Mouse (Mus musculus): ENCODE measurements around the gene Mknk1.

Mknk1 gene

DNA sequence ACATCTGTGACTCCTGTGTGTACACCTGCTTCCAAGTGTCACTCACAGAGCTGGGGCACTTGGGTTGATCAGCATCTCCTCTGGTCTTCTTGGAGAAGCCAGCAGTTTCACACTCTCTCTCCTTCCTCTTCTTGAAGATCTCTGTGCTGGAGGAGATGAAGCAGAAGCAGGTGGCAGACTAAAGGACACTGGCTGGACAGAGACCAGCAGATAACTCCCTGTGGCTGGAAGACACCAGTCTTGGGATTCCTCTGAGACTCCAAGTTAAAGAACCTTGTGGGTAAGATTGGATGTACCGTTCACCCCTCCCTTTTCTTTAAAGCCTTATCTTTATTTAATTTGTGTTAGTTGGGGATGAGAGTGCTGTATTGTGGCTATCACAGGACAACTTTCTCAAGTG is 9.1 kb downstream of the Mknk1 start:
- DNase-seq, result no peak

DNA sequence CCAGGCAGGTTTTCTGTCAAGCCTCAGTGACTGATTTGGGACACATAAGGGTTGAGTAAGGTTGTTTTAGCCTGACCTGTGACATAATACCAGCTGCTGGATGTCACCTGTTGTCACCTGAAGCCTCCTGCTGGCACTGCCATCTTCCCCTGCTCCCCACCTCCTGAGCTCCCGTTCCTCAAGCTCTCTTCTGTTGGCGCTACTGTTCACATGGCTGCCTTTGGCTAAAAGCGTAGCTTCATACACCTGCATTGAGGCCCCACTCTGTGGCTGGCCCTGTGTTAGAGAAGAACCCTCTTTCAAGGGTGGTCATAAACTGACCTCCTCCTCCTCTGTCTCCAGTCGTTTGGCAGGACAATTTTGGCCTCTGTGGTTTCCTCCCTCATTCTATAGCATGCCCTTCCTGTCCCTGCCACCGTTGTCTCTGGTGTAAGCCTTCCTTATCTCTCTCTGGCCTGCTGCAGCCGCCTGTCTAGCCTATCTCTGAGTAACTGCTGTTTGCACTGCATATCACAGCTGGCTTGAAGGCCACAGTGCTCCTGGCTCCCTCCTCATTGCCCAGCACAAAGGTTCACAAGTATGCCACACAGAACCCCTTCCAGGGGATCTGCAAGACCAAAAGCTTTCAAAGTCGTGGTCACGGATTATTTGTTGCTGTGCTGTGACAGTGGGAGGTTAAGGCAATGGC is 10.1 kb downstream of the Mknk1 start:
- no peak for DNase-seq

DNA sequence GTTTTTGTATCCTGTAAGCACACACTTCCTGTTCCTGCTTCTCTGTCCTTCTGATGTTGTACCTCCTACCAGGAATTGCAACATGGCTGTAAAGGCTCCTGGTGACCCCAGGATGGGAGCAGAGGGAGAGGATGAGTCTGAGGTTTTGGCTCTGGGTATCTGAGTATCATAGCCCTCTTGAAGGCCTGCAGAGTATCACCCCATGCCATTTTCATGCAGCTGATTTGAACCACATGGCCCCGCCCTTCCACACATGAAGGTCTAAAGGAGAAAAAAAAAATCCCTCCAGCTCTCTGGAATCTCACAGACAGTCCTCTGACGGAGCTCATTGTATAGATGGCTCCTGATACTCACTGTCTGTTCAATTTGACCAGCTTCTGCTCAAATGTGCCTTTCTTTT is 11.1 kb downstream of the Mknk1 start:
- no peak for DNase-seq

DNA sequence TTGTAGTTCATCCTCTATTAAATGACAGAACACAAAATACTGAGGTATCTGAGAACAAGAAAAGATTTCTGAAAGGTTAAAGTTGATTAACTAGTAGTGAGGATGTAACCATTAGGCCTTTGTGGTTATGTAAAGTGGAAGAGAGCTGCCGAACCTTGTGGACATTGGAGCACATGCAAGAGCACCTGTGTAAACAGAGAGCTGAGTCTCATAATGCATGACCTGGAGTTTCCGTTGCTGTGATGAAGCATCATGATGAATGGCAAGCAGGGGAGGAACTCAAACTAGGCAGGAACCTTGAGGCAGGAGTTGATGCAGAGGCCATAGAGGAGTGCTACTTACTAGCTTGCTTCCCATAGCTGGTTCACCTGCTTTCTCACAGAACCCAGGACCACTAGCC is 11.6 kb downstream of the Mknk1 start:
- DNase-seq, result no peak

DNA sequence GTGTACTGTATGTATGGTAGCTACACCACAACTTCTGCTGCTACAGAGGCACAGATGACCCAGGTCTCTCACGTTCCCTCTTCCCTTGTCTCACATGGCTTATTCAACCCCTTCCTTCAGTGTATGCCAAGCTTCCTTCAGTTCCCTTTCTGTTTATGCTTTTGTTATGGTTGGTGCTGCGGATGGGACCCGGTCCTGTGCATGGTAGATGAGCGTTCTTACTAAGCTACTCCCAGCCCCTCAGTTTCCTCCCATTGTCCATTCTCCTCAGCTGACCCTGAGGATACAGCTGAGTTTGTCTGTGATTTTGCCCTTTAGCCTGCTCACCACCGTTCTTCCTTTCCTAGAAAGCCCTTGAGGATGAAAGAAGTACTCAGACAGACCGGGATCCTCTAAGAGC is 12.6 kb downstream of the Mknk1 start:
- DNase-seq, result no peak

DNA sequence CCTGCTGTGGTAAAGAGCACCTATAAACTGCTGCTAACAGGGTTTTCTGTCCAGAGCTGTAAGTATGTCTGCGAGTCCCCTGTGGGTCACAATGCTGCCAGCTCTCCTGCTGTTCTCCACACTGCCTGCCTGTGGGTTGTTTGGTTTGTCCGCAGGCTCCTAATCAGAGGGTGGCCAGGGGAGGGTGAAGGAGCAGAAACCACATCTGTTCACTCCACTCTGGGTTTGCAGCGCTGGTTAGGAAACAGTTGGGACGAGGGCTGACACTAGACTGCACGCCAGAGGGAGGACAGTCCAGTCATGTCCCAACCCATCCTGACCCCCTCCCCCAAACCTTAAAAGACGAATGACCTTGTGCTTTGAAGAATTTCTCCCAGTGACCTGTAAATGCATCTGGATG is 16.1 kb downstream of the Mknk1 start:
- DNase-seq, result no peak

DNA sequence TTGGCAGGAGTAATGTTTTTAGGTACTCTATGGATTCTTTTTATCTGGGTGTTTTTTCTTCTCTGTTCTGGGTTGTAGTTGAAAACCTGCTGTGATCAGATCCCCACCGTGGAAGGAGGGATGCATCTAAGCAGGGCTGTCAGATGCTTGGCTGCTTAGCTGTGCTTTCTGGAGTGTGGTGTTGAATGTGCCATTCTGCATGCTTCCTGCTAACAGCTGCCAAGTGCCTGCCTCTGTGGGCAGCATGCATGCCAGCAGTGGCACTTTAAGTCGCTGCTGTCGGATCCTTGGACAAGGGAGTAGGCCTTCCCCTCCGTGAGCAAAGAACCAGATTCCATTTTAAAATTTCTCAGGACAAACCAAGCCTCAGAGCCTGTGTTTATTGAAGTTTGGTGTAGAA is 16.6 kb downstream of the Mknk1 start:
- no peak for DNase-seq

DNA sequence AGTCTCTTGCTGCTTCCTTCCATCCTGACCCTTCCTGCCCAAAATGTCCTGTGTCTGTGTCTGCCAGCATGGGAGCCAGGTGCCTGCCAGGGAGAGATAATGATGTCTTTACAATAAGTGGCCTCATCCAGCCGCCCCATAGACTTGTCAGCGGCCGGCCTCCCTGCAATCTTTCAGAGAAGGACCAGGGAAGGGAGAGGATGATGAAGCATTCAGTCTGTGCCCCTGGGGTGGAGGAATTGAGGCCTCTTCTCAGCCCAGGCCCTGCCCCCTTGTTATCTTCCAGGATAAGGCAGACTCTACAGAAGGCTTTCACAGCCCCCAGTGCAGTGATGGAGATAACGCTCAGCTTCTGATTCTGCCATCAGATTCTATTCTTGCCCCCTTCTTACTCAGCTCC is 17.3 kb downstream of the Mknk1 start:
- DNase-seq, result no peak

DNA sequence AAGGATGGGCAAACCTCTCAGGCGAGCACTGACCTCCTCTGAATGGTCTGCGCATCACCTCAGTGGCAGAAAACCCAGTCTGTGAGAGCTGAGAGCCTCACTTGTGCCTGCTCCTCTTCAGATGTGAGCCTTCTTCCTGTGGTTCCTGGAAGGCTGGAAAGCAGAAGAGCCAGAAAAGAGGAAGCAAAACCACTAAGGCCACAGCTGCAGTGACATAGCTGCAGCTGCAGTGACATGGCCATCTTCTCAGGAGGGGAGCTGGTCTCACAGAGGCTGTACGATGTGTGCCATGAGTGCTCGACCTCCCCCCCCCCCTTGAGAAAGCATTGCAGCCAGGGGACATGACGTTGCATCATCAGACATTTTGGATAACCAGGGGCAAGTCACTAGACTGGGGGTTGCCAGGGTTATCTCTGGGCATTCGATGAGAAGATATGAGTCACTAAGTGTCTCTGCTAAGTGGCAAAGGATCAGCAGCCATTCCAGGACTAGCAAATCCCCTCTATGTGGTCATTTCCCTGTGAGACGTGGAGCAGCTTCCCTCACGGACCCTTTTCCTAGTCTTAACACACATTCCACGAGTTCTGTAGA is 18.4 kb downstream of the Mknk1 start:
- no peak for DNase-seq

DNA sequence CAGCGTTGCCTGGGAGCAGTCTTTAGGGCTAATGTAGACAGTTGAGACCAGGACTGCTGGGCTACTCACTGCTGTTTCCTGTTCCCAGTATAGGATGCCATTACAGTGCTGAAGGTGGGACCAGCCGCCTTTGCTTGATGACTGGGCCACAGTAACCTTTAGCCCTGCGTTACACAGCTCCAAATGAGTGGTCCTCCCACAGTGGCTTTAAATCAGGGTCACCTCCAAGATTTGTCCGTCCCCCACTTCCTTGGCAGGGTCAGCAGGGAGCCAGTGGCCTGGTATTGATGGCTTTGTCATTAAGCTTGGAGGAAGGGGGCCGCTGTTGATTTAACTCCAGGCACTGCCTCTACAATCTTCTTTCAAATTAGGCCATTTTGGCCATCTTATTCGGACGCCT is 24.4 kb downstream of the Mknk1 start:
- no peak for DNase-seq

DNA sequence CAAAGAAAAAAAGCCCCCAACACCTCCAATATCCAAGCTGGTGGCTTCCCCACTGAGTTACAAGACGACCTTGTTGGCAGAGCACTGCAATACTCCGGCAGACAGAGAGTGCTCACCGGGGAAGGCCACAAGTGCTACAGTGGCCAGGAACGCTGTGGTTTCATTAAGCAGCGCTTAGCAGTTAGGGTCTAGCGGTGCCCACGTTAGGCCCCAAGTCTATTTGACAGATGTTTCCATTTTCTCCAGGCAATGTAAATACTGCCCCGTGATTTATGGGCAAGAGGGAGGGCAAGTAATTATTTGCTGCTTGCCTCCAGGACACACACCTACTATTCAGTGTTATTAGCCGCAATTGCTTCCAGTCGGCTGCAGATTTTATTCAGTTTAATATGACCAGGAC is 24.9 kb downstream of the Mknk1 start:
- no peak for DNase-seq

DNA sequence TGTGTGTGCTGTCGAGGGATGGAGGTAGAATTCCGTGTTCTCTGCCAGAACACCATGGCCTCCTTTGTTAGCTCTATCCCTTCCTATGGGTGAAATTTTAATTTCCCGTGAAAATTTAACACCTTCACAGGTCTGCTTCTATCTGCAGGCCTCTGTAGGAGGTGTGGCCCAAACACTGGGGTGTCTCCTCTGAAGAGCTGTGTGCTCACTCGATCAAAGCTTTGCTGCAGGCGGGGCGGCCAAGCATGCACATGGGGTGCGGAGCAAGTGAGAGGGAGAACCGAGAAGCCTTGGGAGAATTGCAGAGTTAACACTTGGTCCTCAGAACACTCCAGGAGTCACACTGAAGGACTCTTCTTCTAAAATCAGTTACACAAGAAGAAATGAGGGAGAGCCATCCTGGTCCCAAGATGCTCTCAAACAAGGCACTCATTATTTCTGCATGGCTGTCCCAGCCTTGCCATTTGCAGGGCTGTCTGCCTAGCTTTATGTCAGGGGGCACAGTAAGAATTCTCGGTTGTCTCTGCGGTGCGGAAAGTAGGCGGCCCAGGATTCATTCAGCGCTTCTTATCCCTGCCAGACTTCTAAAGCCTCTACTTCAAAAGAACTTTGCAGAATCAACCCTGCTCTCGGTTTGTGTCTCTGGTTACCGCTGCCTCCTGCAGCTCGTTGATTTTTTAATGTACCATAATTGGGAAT is 30.7 kb downstream of the Mknk1 start:
- DNase-seq, result no peak

DNA sequence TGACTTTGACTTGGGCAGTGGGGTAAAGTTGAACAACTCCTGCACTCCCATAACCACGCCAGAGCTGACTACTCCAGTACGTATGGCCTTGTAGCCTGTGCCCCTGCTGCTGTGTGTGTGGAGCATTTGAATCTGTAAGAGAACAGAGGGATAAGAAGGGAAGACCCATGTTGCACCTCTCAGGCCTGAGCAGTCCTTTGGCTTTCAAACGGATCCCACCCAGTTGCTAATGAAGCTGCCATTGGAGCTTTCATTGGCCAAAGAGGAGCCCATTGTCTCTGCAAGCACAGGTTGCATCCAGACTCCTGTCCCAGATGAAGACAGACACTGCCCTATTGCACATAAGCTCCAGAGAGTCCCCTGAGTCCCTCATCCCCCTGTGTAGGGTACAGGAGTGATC is 34.2 kb downstream of the Mknk1 start:
- no peak for DNase-seq

DNA sequence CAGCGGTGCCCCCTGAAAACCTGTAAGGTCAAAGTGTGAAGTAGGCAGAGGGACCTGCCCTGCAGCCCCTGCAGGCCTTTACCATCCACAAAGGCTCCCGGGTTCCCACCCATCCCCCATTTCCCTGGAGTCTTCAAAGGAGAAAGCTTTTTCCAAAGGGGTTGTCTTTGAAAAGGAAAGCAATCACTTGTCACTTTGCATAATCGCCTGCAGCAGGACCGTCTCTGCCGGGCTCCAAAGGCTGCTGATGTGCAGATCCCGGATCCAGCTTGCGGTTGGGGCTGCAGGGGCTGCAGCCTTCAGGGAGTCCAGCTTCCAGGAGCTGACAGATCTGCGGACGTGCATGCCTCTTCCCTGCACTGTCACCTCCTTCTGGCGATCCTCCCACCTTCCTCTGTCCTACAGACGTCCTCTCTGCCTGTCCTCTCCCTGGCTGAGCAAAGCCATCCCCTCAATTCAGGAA is 39.2 kb downstream of the Mknk1 start:
- DNase-seq, result no peak

DNA sequence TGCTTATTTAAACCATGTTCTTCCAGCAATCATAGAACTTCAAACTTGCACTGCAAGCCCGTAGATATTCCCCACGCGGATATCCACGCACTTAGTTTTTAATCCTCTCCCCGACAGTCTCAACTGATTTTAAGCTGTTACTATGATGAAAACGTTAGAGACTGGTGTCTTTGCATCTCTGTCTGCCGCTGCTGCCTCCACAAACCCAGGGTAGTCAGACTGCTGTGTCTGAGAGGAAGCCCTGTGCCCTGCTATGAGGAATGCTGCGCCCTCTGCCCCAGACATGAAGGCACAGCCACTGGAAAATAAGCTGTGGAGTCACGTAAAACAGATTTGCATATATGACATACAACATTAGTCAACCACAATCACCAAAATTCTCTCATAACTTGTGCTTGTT is 39.8 kb downstream of the Mknk1 start:
- DNase-seq, result no peak

DNA sequence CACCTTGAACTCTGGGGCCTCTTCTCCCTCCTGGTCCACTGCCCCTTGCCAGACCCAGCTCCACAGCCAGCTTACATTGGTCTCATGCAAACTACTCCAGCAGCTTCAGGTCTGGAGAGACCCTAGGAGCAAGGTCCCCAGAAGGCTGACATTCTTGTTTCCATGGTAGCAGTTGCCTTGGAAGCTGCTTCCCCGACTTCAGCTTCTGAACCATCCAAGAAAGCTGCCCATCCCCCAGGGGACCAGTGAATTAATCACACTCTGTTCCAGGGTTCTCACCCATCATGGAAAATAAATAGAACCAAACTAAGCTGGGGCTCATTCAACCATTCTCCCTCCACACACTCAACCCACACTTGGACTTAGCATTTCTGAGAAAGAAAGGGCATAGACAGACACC is 42.2 kb downstream of the Mknk1 start:
- DNase-seq, result no peak

DNA sequence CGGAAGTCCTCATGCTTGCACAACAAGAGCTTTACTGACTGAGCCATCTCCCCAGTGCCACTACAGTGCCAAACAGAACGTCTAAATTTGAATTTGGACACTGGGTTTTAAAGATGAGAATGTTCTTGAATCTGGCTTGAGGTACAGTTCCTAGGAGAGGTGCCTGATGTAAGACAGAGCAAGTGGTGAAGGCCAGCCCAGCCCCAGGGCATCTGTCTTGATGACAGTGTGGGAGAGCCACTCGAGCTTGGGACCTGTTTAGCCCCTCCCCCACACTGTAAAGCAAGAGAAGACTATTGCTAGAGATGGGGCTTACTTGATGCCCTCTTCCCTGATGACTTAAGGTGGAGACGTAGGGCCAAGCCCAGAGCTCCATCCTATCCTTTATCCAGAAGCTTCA is 43.2 kb downstream of the Mknk1 start:
- DNase-seq, result no peak

DNA sequence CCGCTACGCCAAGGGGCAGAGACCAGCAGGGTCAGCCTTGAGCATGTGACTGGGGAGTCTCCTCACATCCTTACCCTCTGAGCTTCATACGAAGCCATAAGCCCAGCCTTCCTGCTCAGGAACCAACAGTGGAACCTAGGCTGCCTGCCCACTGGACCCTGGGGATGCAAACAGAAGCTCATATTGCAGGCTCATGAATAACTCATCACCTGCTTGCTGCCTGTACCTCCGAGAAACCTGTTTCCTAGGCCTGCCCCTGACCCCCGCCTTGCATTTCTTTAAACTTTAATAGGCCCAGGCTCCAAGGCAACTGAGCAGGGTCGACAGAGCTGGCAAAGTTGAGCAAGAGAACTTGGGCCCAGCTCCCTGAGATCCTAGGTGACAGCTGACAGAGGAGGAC is 45.0 kb downstream of the Mknk1 start, which contains the start of gene Kncn:
TSS of gene Kncn (plus strand) at position 379 of the 400 bp plus-strand sequence.
- DNase-seq, result no peak

DNA sequence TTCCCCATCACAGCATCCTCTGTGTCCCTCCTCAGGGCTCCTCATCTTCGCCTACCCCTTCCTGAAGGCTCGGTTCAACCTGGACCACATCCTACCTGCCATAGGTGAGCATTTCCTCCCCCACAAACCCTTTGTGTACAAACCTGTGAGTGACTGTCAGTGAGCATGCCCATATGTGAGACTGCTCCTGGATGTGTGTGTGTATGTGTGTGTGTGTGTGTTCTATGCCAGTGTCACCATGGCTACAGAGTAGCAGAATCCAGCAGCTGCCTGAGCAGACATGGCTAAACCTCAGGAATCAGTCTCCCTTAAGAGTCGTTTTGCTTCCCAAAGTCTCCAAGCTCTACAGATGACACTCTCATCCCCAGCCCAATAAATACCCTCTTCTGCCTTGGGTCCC is 46.8 kb downstream of the Mknk1 start:
- no peak for DNase-seq

DNA sequence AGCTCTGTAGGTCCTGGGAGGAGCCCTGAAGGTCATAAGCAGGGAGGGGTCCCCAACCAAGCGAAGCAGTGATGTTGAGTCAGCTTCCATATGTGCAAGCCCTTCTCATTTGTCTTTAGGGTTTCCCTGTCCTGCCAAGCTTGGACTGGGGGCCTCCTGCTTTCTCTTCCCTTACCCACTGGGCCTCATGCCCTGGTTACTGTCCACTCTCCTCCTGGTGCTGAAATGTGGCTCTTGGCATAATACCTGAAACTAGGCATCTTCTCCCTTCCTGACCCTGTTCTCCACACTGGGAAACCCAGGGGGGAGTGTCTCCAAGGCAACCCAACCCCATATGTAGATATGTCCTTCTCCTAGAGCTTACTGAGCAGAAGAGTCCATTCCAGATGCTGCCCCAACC is 47.9 kb downstream of the Mknk1 start:
- no peak for DNase-seq

DNA sequence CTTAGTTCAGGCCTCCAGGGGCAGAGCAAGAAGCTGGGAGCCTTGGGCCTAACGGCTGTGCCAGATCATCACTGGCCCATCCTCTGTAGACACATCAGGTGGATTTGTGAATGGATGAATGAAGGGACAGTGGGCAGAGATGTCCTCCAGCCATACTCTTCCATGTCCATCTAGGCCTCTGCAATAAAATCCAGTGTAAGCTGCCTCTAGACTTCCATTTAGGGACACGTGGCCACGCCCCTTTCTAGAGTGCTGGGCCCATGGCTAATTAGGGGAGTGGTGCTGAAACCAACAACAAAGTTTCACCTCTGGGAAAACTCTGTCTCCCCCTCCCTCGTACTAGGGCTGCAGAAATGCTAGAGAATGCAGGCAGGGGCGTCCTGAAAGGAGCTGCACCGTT is 51.1 kb downstream of the Mknk1 start:
- DNase-seq, result no peak

DNA sequence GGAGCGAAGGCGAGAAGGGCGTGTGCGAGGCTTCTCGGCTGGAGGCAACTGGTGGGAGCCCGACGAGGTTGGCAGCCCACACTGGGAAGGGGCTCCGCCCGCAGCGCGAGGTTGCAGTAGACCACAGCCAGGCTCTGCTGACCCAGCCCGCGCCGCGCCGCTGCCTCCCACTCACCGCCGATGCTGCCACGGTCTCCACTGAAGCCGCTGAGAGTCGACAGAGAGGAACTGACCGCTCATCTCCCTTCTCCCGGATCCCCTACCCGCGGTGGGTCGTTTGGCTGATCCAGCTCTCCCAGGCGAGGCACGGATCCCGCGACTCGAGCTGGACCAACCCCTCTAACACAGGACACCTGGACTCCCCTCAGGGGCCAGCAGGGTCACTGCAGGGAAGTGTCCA is 51.6 kb downstream of the Mknk1 start, which contains the start of gene 6430628N08Rik:
TSS of gene 6430628N08Rik (plus strand) at position 113 of the 400 bp plus-strand sequence.
- no peak for DNase-seq

DNA sequence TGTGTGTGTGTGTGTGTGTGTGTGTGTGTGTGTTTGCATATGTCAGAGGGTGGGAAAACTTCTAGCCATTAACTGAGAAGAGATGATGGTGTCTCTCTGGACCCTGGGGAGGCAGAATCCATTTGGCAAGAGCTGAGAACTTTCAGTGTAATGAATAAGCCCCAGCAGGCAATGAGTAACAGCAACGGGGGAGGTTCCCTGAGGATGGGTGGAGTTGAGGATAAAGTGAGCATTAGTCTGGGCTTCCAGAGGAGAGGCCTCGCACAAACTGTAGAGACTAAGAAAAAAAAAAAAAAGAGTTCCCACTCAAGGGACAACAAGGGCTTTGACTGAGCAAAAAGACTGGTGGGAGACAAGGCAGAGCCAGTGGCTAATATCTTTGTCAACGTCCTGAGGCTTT is 55.3 kb downstream of the Mknk1 start:
- DNase-seq, result no peak

DNA sequence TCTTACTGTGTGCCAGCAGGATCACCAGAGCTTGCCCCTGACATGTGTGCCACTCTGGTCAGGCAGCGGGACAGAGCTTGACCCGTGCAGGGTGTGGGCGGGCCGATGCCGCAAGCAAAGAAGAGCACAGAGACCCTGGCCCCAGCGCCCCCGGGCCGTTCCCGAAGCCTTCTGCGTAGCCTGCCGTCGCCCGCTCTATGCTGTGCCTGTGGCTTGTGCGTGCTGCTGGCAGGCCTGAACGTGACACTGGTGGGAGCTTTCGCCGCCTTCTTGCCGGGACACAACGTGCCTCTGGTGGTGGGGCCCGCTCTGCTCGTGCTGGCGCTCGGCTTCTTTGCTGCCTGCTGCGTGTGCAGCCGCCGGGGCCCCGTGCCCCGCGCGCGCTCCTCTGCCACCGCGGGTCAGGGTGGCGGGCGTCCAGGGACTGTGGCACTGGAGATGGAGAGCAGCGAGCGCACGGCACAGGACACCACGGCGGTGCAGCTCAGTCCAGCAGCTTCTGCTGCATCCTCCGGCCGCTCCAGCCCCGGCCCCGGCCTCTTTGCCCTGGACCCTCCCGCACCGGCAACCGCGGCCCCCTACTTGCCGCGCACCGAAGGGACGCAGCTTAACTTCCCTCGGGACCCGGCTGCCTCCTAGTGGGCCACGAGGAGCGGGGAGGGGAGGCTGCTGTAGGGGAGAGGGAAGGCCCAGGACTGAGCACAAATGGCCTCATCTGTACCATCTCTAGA is 59.1 kb downstream of the Mknk1 start:
- DNase-seq, result no peak

Data from thymus, adult 18-20 months (tissue).